Mouse (Mus musculus) small intestine, adult 2 months (tissue): ENCODE measurements around the gene Htra1.

ENCODE experiments used
- CTCF ChIP-seq: fragments of 200-500 bp; IDR thresholded peaks from 2 replicates; pipeline ENCODE4 v1.5.1; 2012; ENCODE audit warnings: low read depth, mild to moderate bottlenecking, control low read depth, inconsistent platforms, low read length, moderate library complexity, mixed read lengths; ENCODE audit not compliant: insufficient replicate concordance, insufficient read length; ENCODE audit errors: extremely low read depth
- POLR2A ChIP-seq: fragments of 200-500 bp; IDR thresholded peaks from 2 replicates; pipeline ENCODE4 v1.6.1; 2012; ENCODE audit warnings: low read depth, mild to moderate bottlenecking, control low read depth, inconsistent platforms, low read length, moderate library complexity

DNA sequence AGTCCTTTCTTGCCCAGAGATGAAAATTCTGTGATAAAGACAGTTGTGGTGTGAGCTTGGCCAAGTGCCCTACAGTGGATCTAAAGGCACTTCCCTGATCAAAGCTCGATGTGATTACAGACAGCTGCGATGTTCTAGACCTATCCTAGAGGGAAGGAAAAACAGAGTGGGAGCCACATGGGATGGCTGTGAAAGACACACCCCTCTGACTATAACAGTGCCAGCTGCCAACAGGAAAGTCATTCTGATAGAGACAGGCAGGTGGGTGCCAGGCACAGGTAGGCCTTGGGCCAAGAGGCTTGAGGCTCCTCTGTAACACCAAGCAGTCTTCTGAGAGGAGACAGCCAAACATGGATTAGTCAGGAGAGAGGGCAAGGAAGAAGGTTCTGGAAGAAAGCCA, 83.3 kb downstream of the Htra1 start:
- no peak for TF ChIP-seq CTCF
- TF ChIP-seq POLR2A, result no peak
